Mouse (Mus musculus) bone marrow macrophage, adult 2 months (primary cell): ENCODE measurements around the gene Zfp296.

Source experiments
- CTCF ChIP-seq: IDR thresholded peaks from 2 replicates; pipeline ENCODE4 v1.5.1; 2012; ENCODE audit warnings: low read depth, mild to moderate bottlenecking, low read length, moderate library complexity
- POLR2A ChIP-seq: IDR thresholded peaks from 2 replicates; pipeline ENCODE4 v1.6.1; 2012; ENCODE audit warnings: mild to moderate bottlenecking, low read depth, low read length, borderline replicate concordance

DNA sequence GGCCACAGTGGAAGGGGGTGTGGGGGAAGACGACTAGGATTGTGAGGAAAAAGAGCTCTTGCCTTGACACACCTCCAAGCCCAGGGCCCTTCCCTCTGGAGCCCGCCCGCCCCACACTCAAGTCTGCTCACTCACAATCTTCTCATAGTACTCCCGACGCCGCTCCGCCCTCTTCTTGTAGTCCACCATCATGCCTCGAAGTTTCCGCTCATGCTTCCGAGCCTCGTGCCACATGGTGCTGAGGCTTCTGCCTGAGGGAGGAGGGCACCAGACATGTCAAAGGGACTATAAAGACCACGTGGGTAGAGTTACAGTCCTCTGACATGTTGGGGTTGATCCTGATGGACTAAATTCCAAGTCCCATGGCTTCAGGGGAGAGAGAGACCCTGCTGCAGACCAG is 26.0 kb downstream of the Zfp296 start:
- TF ChIP-seq CTCF (no peak), POLR2A (no peak)
